Mouse (Mus musculus) limb, embryonic 13.5 days (tissue): ENCODE measurements at regions not wholly inside any gene's neighbourhood (a gene's known extent, or its start where the extent isn't known, plus 50 kb on each side); places are given as distances from the start of the nearest gene placed in this dataset.

ENCODE experiments used
- ATAC-seq: fragments of 200-750 bp; cut with Nextera tagmentation; 2 replicates; pipeline ENCODE4 v1.8.0; 2017; ENCODE audit warnings: low read depth, moderate number of reproducible peaks, moderate TSS enrichment; ENCODE audit not compliant: low FRiP score
- H3K27ac ChIP-seq: fragments of 300-500 bp; sonication (generic); 2 replicates; pipeline ENCODE4 v1.5.1; 2015; ENCODE audit warnings: inconsistent platforms, mild to moderate bottlenecking, moderate library complexity
- H3K27me3 ChIP-seq: fragments of 300-500 bp; sonication (generic); 2 replicates; pipeline ENCODE4 v1.6.1; 2015; ENCODE audit warnings: mild to moderate bottlenecking, inconsistent platforms
- H3K36me3 ChIP-seq: fragments of 300-500 bp; sonication (generic); 2 replicates; pipeline ENCODE4 v1.6.1; 2015; ENCODE audit warnings: inconsistent platforms, mild to moderate bottlenecking, moderate library complexity
- H3K4me1 ChIP-seq: fragments of 300-500 bp; sonication (generic); 2 replicates; pipeline ENCODE4 v1.6.1; 2015; ENCODE audit warnings: inconsistent platforms
- H3K4me2 ChIP-seq: fragments of 300-500 bp; sonication (generic); replicated peaks from 2 replicates; pipeline ENCODE4 v1.6.1; 2015; ENCODE audit warnings: inconsistent platforms, mild to moderate bottlenecking, moderate library complexity
- H3K4me3 ChIP-seq: fragments of 300-500 bp; sonication (generic); 2 replicates; pipeline ENCODE4 v1.5.1; 2015; ENCODE audit warnings: moderate library complexity, mild to moderate bottlenecking, inconsistent platforms
- H3K9ac ChIP-seq: fragments of 300-500 bp; sonication (generic); 2 replicates; pipeline ENCODE4 v1.6.1; 2015; ENCODE audit warnings: mild to moderate bottlenecking, inconsistent platforms
- H3K9me3 ChIP-seq: fragments of 300-500 bp; sonication (generic); 2 replicates; pipeline ENCODE4 v1.6.1; 2016; ENCODE audit warnings: inconsistent platforms
- WGBS: fragments of 180-500 bp; shearing (Covaris S2); methylation state at CpG from one replicate; pipeline ENCODE4 v1.1.7; 2015; 5-methylcytosine and 5-hydroxymethylcytosine counted together

DNA sequence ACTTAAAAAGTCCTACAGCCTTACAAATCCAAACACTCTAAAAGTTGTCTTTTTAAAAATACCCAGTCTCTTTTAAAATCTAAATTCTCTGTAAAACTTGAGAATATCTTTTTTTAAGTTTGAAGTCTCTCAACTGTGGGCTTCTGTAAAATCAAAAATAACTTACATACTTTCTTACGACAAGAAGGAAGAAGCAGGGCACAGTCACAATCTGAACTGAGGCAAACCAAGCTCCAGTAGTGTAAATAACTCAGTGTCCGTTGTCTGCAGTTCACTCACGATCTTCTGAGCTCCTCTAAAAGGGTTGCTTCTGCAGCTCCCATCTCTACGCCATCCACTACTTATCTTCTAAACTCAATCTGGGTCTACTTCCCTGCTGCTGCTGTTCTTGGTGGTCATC lies 512.5 kb downstream of the Pdcd6ip start:
- H3K9ac ChIP-seq: no peak overlapping the region
- no peaks in the 10 kb centered on the region for H3K27me3 ChIP-seq
- H3K4me1 ChIP-seq: no peaks in the 10 kb centered on the region
- no peak for ATAC-seq
- no peak overlapping the region for H3K4me3 ChIP-seq
- H3K9me3 ChIP-seq: no peaks in the 10 kb centered on the region
- H3K27ac ChIP-seq: no peak overlapping the region
- H3K36me3 ChIP-seq: no peaks in the 10 kb centered on the region
- WGBS: 88% methylated on average over 4 of the region's 4 CpGs
- H3K4me2 ChIP-seq: no peak overlapping the region

- Histone ChIP-seq H3K4me1 (no peaks in the 10 kb centered on the region), H3K27me3 (no peaks in the 10 kb centered on the region), H3K9ac (no peak overlapping the region), H3K4me3 (no peak overlapping the region), H3K36me3 (no peaks in the 10 kb centered on the region), H3K27ac (no peak overlapping the region), H3K9me3 (no peaks in the 10 kb centered on the region), H3K4me2 (no peak overlapping the region)
- ATAC-seq: no peak
- WGBS: 60% methylated on average over 3 of the region's 3 CpGs
Measured at GRCm38 (mm10) chr9:113192773-113193172, 515.3 kb downstream of the Pdcd6ip start.

DNA sequence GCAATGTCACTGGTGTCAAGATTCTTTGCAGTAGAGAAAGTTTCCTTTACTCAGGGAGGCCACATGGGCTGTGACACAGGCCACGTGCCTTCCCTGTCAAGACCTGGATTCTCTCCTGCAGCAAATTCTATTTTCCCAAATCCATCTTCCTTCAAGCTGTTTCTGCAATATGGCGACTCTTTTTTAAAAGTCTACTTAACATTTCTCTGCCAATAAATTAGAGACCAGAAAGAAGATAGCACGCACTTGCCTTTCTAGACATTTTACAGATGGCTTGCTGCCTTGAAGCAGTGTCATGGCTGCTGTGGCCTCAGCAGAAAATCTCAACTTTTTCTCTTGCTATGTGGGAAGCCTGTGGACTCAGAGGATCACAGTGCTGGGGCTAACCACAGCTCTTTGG lies 516.9 kb downstream of the Pdcd6ip start:
- Histone ChIP-seq H3K9ac (no peak overlapping the region), H3K4me3 (no peak overlapping the region), H3K27me3 (no peaks in the 10 kb centered on the region), H3K36me3 (no peaks in the 10 kb centered on the region), H3K9me3 (no peaks in the 10 kb centered on the region), H3K4me2 (no peak overlapping the region), H3K4me1 (no peaks in the 10 kb centered on the region), H3K27ac (no peak overlapping the region)
- 89% methylated on average over 3 of the region's 3 CpGs for WGBS
- ATAC-seq: no peak

DNA sequence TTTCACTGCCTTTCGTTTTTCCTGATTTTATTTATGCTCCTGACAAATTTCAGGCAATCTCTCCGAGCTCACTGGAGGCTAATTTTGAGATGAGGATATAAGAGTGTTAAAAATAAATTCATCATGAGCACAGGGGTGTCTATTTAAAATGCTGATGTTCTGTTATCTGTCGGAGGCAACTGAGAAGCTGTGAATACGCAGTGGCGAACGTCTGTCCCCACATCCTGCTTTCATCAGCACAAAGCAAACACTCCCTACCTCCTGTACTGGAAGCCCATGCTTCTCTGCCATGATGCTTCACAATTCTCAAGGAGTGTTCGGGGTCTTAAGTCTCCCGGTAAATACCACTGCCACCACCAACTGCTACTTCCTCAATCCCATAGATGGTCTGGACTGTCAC lies 526.9 kb downstream of the Pdcd6ip start:
- no peak overlapping the region for H3K27ac ChIP-seq
- ATAC-seq: no peak
- no peaks in the 10 kb centered on the region for H3K27me3 ChIP-seq
- no peak overlapping the region for H3K9ac ChIP-seq
- WGBS: 76% methylated on average over 8 of the region's 8 CpGs
- no peaks in the 10 kb centered on the region for H3K36me3 ChIP-seq
- H3K4me1 ChIP-seq: peaks cover 9% of the 10 kb centered on the region
- H3K9me3 ChIP-seq: no peaks in the 10 kb centered on the region
- no peak overlapping the region for H3K4me2 ChIP-seq
- H3K4me3 ChIP-seq: no peak overlapping the region

DNA sequence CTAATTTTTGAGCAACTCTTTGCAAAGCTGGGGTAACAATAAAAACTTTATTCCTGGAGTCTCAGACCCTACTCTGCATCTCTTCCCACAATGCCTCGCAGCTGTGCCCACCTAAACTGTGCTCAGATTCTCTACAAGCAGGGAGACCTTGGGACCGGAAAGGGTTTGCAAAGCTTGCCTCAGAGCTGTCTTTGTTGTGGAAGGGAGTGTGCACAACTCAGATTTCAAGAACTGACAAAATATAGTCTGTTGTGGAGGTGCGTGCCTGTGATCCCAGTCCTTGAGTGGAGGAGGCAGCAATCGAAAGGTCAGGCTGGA lies 530.2 kb downstream of the Pdcd6ip start:
- Histone ChIP-seq H3K4me3 (no peak overlapping the region), H3K9ac (no peak overlapping the region), H3K9me3 (no peaks in the 10 kb centered on the region), H3K4me1 (peaks cover 9% of the 10 kb centered on the region), H3K4me2 (peak overlapping the region; percentile 23), H3K36me3 (no peaks in the 10 kb centered on the region), H3K27me3 (0 out of 2 replicates have a peak, but pooled peaks cover 3% of the 10 kb centered on the region), H3K27ac (no peak overlapping the region)
- ATAC-seq: no peak
- WGBS: 58% methylated on average over 4 of the region's 4 CpGs

GRCm38 (mm10) chr9:113177181-113177917 lies 530.7 kb downstream of the Pdcd6ip start:
- Histone ChIP-seq H3K9ac (no peak overlapping the region), H3K27me3 (0 out of 2 replicates have a peak, but pooled peaks cover 3% of the 10 kb centered on the region), H3K4me1 (peaks cover 9% of the 10 kb centered on the region), H3K4me2 (peak overlapping the region; percentile 23), H3K27ac (no peak overlapping the region), H3K4me3 (no peak overlapping the region), H3K36me3 (no peaks in the 10 kb centered on the region), H3K9me3 (no peaks in the 10 kb centered on the region)
- no peak for ATAC-seq
- 18% methylated on average over 15 of the region's 15 CpGs for WGBS

- H3K4me3 ChIP-seq: no peak overlapping the region
- no peak overlapping the region for H3K27ac ChIP-seq
- no peaks in the 10 kb centered on the region for H3K9me3 ChIP-seq
- no peaks in the 10 kb centered on the region for H3K4me1 ChIP-seq
- 0 out of 2 replicates have a peak, but pooled peaks cover 3% of the 10 kb centered on the region for H3K27me3 ChIP-seq
- 78% methylated on average over 5 of the region's 5 CpGs for WGBS
- no peak for ATAC-seq
- H3K4me2 ChIP-seq: no peak overlapping the region
- H3K36me3 ChIP-seq: no peaks in the 10 kb centered on the region
- no peak overlapping the region for H3K9ac ChIP-seq
Measured at GRCm38 (mm10) chr9:113171767-113172405, 536.2 kb downstream of the Pdcd6ip start.

- Histone ChIP-seq H3K27me3 (no peaks in the 10 kb centered on the region), H3K4me2 (no peak overlapping the region), H3K9ac (no peak overlapping the region), H3K36me3 (no peaks in the 10 kb centered on the region), H3K4me1 (peaks cover 5% of the 10 kb centered on the region), H3K4me3 (no peak overlapping the region), H3K27ac (no peak overlapping the region), H3K9me3 (no peaks in the 10 kb centered on the region)
- no peak for ATAC-seq
- WGBS: 80% methylated on average over 12 of the region's 12 CpGs
Measured at GRCm38 (mm10) chr9:113162897-113163874, 544.9 kb downstream of the Pdcd6ip start.

GRCm38 (mm10) chr9:113160011-113160410 lies 548.0 kb downstream of the Pdcd6ip start:
- Histone ChIP-seq H3K27ac (no peak overlapping the region), H3K9me3 (no peaks in the 10 kb centered on the region), H3K4me2 (no peak overlapping the region), H3K36me3 (no peaks in the 10 kb centered on the region), H3K4me1 (peaks cover 8% of the 10 kb centered on the region), H3K4me3 (no peak overlapping the region), H3K9ac (no peak overlapping the region), H3K27me3 (no peaks in the 10 kb centered on the region)
- ATAC-seq: no peak
- 85% methylated on average over 2 of the region's 2 CpGs for WGBS

GRCm38 (mm10) chr9:113158080-113158479 lies 550.0 kb downstream of the Pdcd6ip start:
- no peak overlapping the region for H3K9ac ChIP-seq
- 42% methylated on average over 6 of the region's 6 CpGs for WGBS
- ATAC-seq: no peak
- H3K4me3 ChIP-seq: no peak overlapping the region
- no peak overlapping the region for H3K27ac ChIP-seq
- peaks cover 8% of the 10 kb centered on the region for H3K4me1 ChIP-seq
- H3K4me2 ChIP-seq: peak overlapping the region; percentile 23; the same call in 1 of the 2 replicates
- no peaks in the 10 kb centered on the region for H3K27me3 ChIP-seq
- H3K9me3 ChIP-seq: no peaks in the 10 kb centered on the region
- no peaks in the 10 kb centered on the region for H3K36me3 ChIP-seq

DNA sequence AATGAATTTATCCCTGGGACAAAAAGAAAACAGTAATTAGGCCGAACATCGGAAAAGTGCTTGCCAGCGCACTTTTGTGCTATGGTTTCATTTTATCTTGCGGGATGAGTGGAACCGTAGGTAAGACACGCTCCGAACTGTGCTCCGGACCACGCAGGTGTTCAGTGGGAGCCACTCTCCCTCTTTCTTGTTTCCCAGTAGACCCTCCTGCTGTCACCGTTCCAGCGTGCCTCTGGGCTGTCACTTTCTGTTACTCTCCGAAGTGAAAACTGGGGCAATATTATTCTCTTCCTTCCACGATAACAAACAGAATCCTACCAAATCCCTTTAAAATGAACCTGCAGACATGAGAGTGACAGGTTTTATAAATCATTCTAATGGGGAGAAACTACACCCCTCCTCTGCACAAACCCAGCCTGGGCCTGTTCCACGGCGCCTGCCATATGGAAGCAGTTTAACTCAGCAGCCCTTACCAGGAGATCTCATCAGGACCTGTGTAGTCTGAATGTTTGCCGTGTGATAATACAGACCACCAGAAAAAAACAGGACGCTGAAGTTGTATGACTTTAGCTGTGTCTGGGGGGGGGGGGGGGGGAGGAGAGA lies 550.5 kb downstream of the Pdcd6ip start:
- H3K4me2 ChIP-seq: peak overlapping the region; percentile 46
- H3K9me3 ChIP-seq: no peaks in the 10 kb centered on the region
- WGBS: 35% methylated on average over 17 of the region's 17 CpGs
- H3K4me3 ChIP-seq: no peak overlapping the region
- H3K9ac ChIP-seq: no peak overlapping the region
- H3K27ac ChIP-seq: no peak overlapping the region
- H3K4me1 ChIP-seq: peaks cover 8% of the 10 kb centered on the region
- no peaks in the 10 kb centered on the region for H3K27me3 ChIP-seq
- H3K36me3 ChIP-seq: no peaks in the 10 kb centered on the region
- peak; percentile 76 for ATAC-seq

- ATAC-seq: no peak
- Histone ChIP-seq H3K27me3 (no peaks in the 10 kb centered on the region), H3K27ac (no peak overlapping the region), H3K4me2 (no peak overlapping the region), H3K4me3 (no peak overlapping the region), H3K9me3 (no peaks in the 10 kb centered on the region), H3K36me3 (no peaks in the 10 kb centered on the region), H3K4me1 (peaks cover 8% of the 10 kb centered on the region), H3K9ac (no peak overlapping the region)
- WGBS: 71% methylated on average over 3 of the region's 3 CpGs
Measured at GRCm38 (mm10) chr9:113156707-113157106, 551.4 kb downstream of the Pdcd6ip start.
